Mouse (Mus musculus): ENCODE data around the gene Nlrp1a.
A peak's percentile ranks its signal among the peaks of the same experiment; 100 is the strongest.

The Nlrp1a gene

DNA sequence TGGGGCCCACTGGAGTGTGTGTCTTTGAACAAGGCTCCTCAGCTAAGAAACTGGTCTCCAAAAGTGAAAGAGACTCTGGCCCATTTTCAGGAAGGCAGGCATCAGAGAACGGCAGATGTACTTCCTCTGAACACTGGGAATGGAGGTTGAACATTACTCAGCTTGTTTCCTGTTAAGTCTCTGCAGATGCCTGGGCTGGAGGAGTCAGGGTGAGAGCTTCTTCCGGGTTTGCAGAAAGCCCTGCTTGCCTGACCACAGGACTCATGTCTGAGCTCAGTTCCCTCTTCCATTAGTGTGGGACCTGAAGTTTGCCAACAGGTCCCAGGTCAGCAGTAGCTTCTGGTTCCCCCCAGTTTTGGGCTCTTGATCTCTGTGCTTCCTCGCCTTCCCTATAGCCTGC lies at the start of gene Nlrp1a:
Gene Nlrp1a (minus strand): TSS at position 44 of the 400 bp plus-strand sequence.
- no peak for DNase-seq

- DNase-seq = peak; percentile 4
These were observed 25.1 kb upstream of the Nlrp1a start for GRCm38 (mm10) chr11:71169633-71170032.

DNA sequence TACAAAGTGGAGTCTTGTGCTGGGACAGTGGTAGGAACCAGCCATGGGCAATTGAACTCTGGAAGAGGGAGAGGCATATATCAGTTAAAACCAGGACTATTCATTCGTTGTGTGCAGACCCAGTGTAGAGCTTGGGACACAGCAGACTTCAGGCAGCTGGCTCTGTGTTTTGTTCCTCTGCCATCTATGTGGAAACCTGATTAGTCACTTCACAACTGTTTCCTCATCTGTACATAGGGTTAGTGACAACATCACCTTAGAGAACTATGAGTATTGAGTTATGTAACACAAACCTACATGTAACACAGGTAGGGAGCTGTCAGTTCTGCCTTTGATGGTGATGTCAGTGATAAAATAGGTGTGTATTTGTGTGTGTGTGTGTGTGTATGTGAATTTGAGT lies 19.6 kb upstream of the Nlrp1a start:
- DNase-seq = no peak

GRCm38 (mm10) chr11:71159439-71160136 lies 15.1 kb upstream of the Nlrp1a start:
- DNase-seq = no peak

DNA sequence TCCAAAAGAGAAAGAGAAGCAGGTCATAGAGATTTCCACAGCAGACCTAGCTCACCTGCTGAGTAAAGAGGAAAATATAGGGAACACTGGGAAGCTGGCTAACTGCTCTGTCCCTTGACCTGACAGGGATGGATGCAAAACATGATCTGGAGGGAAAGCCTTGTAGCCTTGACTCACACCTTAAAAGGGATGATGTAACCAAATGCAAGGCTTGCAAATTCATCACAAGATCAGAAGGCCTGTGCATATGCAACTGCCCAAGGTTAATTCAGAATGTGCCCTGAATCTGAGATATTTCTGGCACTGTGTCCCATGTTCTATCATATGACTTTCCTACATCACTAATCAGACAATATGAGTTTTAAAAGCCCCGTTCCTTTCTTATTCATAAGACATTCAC lies 10.8 kb upstream of the Nlrp1a start:
- no peak for DNase-seq

- DNase-seq = no peak
These were observed 2.5 kb downstream of the Nlrp1a start for GRCm38 (mm10) chr11:71142031-71142430.

DNA sequence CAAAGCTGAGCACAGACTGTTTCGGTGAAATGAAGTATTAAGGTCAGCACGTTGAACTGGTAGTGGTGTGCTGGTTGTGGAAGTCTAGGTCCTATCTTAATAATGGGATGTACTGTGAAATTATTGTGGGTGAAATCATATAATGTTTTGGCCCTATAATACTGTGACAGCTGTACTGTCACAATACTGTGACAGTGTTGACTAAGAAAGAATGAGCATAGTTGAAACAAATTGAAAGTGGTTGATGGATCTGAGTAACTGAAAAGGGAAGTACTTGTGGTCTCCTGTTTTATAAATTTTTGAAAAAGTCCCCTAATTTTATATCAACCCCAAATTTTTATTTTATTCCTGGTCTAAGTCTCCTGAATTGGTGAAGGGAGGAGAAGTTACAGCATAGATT lies 37.4 kb downstream of the Nlrp1a start:
- no peak for DNase-seq

- DNase-seq = no peak
These were observed 38.1 kb downstream of the Nlrp1a start for GRCm38 (mm10) chr11:71106261-71107021.

DNA sequence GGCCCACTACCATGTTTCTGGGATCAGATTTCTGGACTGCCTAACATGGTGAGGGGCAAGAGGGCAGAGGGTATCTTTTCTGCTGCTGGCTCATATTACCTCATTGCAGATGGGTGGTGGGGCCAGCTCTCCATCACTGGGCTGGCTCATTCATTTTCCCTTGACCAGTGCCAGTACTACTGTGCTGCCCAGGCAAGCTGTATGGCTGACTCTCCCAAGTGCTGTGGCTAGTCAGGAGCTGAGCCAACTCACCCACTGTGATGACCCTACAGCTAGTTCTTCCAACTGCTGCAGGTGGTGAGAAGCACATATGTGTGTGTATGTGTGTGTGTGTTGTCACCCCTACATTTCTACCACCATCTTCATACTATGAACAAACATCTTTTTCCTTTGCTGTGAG lies 40.6 kb downstream of the Nlrp1a start:
- peak; percentile 13 to 30 for DNase-seq

DNA sequence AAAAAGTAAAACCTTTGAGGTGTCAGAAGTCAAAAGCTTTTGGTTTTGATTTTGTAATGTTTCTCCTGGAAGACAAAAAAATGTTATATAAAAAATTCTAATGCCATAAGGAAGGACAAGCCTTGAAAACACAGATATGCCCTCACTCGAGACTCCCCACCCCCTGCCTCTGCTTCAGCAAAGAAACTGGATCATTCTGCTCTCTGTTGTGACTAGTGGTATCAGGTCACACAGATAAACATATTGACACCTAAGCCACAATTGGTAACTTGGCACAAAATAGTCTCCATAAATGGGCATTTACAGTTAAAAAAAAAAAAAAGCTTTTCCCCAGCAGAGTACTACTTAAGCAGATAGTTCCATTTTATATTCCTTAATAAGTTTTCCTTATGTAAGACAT lies 68.2 kb downstream of the Nlrp1a start:
- DNase-seq = no peak

DNA sequence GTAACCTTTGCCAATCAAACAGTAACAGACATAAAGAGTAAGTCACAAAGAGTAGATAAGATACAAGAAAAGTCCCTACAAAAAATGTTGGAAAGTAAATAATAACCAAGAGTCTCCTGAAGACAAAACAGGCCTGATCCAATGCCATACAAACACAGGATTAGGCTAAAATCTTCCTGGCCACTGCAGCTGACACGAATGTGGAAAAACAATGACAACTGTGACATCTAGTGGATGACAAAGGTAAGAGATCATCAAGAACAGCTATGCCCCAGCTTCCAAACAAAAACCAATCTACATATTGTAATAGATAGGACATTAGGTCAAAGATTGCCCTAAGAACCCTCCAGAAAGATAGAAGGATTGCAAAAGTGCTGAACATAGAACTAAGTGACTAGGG lies 92.0 kb downstream of the Nlrp1a start:
- DNase-seq = peak; percentile 31 to 52
